Mouse (Mus musculus): ENCODE data around the gene Cfap45.

The Cfap45 gene

GRCm38 (mm10) chr1:172520576-172521440, at the start of gene Cfap45:
Gene Cfap45 (plus strand): TSS chr1:172520801.
- peak; percentile 75 to 78 for DNase-seq (ENCODE audit: low spot score in 2 of 2)

- no peak for DNase-seq (ENCODE audit: low spot score in 2 of 2)
These were observed 47.7 kb upstream of the Cfap45 start for GRCm38 (mm10) chr1:172472909-172473308.

GRCm38 (mm10) chr1:172474196-172474595, 46.4 kb upstream of the Cfap45 start:
- DNase-seq (ENCODE audit: low spot score in 2 of 2) = no peak

DNA sequence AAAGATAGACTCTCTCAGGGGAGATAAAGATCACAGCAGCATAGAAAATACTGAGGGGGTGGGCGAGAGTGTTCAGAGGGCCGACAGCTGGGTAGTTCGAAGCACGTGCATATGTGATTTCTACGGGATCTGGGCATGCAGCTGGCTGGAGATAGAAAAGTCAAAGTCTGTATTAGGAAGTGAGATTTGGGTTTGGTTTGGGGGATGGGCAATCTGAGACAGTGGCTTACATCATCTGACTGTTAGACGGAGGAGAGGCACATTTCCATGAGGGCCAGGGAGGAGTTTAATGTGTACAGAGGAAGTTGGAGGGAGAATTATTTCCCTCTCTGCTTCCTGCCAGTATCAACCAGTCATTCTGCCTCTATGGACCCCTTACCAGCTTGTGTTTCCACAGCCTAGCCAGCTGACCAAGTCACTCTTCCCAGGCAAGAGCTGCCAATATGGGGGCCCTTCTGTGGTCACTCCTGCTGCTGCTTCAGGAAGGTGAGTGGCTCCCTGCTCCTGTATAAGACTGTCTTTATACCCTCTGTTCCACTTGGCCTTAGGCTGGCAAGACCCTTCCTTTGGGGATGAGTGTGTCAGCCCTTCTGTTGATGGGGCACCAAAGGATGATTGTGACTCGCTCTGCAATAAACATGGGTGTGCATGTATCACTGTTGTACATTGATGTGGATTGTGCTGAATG, 45.4 kb upstream of the Cfap45 start, which contains the start of gene Slamf9:
Gene Slamf9 (plus strand): TSS at position 305 of the 688 bp plus-strand sequence.
- DNase-seq (ENCODE audit: low spot score in 2 of 2) = no peak

GRCm38 (mm10) chr1:172478020-172478419, 42.6 kb upstream of the Cfap45 start:
- DNase-seq (ENCODE audit: low spot score in 2 of 2) = no peak

DNA sequence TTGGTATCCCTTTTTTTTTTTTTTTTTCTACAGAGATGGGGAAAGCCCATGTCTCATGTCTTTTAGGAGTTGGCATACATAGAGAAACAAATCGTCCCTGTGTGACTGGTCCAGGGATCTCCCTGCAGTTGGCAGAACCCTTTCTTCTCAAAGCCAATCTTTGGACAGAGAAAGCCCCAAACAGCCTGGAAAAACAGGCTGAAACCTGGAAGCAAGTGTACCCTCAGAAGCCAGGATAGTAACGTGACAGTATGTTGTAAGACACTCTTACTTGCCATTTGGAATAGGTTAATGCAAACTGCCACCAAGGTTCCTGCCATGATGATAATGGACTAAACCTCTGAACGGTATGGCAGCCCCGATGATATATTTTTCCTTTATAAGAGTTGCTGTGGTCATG, 40.2 kb upstream of the Cfap45 start:
- DNase-seq (ENCODE audit: low spot score in 2 of 2) = no peak

GRCm38 (mm10) chr1:172481111-172481510, 39.5 kb upstream of the Cfap45 start:
- DNase-seq (ENCODE audit: low spot score in 2 of 2) = no peak

DNA sequence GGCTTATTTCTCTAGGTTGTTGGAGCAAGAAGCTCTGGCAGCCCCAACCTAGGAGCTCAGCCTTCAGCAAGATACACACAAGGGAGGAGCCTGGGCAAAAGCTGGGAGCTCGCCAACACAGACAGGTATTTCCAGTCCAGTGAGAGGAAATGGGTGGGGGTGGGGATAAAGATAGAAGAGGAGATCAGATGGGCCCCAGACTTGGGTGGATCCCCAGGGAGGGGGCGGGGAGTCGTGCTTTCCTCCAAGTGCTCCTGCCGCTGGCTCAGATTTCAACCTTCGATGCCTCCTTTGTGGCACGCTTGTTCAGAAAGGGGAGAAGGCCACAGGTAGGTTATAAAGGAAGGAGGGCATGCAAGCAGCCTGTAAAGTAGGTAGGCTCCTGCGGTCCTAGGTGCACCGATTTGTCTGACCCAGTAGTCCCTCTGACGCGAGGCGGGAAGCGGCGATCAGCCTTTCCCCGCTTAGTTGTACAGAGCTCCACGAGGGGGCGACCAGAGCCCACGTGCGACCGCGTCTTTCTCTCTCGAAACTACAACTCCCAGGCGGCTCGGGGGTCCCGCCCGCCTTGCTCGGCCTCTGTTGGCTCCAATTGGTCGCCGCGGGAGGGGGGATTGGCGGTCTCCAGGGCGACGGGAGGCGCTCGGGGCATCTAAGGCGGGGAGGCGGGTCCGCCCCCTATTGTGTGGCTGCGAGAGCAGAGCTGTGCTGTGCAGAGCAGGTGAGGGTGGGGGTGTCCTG, 38.9 kb upstream of the Cfap45 start, which contains the start of gene Igsf9:
Gene Igsf9 (plus strand): TSS at position 249 of the 741 bp plus-strand sequence.
- peak; percentile 92 to 93 for DNase-seq (ENCODE audit: low spot score in 2 of 2)

DNA sequence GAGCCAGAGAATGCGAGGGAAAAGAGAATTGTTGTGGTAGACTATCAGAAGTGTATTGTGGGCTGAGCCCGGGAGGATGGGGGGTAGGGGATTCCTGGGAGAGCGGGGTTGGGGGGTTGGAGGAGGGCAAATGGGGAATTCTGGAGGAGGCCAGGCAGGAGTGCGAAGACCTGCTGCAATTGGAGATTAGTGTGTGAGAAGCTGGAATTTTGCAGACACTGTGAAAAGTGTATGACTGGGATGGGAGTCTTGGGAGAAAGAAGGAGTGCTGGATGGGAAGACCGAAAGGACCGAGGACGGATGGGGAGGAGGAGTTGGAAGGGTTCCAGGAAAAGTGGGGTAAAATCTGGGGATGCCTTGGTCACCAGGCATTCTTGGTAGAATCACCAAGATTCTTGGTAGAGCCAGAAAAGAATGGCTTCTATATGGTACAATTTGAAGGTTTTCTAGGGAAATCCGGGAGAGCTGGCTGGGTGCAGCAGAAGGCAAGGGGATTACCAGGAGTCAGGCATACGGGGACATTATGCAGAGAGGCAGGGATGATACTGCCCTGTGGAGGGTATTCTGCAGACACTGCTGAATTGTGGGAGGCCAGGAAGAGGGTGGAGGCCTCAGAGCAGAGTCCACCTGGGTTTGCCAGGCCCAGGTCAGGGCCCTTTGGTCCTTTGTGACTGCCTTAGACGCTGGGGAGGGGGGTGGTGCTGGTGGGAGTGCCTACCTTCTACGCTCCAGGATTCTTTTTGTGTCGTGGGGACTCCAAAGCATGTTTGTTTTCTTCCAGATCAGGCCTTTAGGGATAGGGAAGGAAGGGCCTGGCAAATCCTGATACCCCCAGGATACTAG, 37.9 kb upstream of the Cfap45 start:
- DNase-seq (ENCODE audit: low spot score in 2 of 2) = no peak

- DNase-seq (ENCODE audit: low spot score in 2 of 2) = no peak
These were observed 37.3 kb upstream of the Cfap45 start for GRCm38 (mm10) chr1:172483361-172483660.

DNA sequence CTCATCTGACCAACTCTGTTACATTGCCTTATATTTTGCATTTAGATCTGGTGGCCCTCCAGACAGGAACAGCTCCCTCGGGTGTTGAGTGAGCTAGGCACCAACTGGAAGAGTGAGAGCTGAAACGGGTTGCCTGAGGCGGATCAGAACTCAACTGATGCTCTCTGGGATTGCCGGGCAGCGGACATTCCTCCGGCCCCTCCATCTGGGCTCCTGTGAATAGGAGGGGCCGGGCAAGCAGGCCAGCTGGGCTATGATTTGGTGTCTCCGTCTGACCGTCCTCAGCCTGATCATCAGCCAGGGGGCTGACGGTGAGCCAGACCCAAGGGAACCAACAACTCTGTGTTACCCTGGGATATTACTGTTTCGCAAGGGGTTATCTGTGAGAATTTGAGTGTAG, 36.4 kb upstream of the Cfap45 start:
- no peak for DNase-seq (ENCODE audit: low spot score in 2 of 2)

- DNase-seq (ENCODE audit: low spot score in 2 of 2) = no peak
These were observed 35.9 kb upstream of the Cfap45 start for GRCm38 (mm10) chr1:172484671-172485070.

DNA sequence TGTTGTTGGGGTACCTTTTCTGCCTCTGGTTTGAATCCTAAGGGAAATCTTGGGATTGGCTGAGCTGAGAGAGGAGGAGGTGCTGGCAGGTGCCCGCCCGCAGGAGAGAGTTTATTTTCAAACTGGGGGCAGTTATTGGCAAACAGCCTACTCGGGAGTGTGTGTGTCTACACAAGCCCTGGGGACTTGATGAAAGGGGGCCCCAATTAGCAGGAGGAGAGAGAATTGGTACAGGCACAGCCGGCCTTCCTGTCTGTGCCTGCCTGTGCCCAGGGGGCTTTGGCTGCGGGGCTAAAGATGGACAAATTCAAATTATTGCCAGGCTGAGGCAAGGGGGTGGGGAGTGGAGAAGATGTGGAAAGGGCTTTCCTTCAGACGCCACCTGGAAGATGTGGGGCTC, 34.8 kb upstream of the Cfap45 start:
- no peak for DNase-seq (ENCODE audit: low spot score in 2 of 2)

DNA sequence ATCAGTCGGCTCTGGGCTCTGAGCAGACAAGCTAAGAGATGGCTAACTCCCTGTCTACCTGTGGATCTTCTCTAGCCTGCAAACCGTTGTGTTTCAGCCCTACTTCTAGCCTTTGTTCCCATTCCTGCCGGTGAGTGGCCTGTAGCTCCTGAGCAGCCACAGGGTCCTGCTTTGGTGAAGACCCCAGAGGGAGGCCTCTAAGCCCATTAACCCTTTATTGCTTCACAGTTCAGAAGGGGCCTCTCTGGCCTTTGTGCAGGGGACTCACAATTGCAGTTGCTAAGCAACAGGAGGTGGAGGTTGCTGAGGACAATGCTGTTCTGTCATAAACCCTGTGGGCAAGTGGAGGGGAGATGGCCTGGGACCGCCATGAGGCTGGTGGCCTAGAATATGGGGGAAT, 34.4 kb upstream of the Cfap45 start:
- DNase-seq (ENCODE audit: low spot score in 2 of 2) = no peak

DNA sequence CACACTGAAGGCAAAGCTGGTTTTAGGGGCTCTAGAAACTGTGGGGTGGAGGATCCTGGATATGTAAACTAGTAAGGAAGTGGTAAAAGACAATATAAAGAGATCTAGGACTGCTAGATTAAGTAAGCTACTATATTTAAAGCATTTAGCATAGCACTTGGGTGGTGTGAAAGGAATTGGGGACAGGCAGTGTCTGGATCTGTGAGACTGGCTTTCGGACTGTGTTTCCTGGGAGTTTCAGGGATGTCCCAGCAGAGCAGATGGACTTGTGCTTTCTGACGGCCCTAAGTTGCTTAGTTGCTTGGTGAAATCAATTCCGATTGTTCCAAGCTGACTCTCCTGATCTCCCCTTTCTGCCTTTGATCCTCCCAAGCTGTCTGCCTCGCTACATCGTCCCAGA, 34.0 kb upstream of the Cfap45 start:
- no peak for DNase-seq (ENCODE audit: low spot score in 2 of 2)

- no peak for DNase-seq (ENCODE audit: low spot score in 2 of 2)
These were observed 32.7 kb upstream of the Cfap45 start for GRCm38 (mm10) chr1:172487859-172488258.

DNA sequence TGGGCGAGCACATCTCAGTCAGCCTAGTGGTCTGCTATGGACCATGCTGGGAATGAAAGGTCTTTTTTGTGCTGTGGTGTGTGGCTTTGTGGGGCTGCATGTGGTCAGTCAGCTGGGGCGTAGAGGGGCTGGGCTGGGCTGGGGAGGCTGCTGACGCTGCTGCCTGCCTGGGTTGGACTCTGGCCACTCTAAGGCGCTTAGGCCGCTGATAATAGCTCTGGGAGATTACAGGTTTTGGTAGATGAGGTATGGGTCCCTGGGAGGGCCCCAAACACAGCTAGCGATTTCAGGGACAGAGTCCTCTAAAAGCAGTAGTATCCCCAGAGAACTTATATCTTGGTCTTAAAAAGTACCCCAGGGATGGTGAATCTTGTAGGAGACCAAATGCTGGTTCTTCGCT, 31.8 kb upstream of the Cfap45 start:
- no peak for DNase-seq (ENCODE audit: low spot score in 2 of 2)

DNA sequence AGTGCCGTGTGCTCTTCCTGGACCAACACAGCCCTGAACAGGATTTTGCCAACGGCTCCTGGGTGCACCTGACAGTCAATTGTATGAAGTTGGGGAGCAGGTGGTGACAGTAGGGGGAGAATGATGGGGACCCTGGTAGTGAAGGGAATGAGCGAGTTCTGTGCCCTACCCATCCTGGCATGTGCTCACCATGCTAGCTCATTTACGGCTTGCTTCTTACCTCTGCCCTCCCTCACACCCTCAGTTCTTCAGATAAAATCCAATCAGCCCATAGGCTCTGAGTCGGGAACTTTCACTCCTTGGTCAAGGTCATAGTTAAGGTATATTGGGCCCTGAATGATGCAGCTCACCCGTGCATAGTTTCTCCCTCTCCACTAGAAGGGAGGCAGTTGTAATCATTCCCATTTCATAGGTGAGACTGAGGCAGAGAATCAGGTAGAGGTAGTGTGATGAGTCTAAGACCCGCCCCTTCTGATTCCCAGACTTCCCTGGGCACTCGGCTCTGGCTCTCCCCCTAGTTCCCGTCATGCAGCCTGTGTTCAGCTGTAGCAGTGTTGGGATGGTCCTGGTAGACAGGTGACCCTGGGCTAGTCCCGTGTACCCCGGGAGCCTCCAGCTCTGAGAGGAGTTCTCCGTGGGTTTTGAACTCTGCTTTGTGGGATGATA, 30.9 kb upstream of the Cfap45 start:
- no peak for DNase-seq (ENCODE audit: low spot score in 2 of 2)

DNA sequence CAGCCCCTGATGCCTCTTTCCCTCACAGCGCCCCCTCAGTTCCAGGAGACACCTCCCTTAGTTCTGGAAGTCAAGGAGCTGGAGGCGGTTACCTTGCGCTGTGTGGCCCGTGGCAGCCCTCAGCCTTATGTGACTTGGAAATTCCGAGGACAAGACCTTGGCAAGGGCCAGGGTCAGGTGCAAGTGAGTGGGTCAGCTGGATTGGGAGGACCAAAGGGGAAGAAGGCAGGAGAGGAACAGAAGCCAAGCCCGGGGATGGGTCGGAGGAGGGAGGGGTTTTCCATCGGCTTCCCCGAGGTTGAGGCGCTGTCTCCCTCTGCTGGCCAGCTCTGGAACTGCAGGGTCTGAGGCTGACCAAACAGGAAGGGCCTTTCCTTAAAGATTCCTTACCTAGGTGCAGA, 30.3 kb upstream of the Cfap45 start:
- DNase-seq (ENCODE audit: low spot score in 2 of 2) = peak; percentile 64 to 79

DNA sequence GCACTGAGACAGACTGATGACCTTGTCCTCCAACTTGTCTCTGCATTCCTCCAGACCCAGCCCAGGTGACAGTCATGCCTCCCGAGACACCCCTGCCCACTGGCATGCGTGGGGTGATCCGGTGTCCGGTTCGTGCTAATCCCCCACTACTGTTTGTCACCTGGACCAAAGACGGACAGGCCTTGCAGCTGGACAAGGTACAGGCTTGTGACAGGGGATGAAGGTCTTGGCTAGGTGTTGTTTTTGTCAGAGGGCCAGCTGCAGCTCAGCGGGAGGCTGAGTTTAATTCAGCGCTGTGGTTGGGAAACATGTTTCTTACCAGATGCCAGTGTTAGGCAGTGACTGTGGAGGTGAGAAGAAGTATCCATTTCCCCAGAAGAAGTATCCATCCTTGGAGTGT, 28.6 kb upstream of the Cfap45 start:
- DNase-seq (ENCODE audit: low spot score in 2 of 2) = no peak

DNA sequence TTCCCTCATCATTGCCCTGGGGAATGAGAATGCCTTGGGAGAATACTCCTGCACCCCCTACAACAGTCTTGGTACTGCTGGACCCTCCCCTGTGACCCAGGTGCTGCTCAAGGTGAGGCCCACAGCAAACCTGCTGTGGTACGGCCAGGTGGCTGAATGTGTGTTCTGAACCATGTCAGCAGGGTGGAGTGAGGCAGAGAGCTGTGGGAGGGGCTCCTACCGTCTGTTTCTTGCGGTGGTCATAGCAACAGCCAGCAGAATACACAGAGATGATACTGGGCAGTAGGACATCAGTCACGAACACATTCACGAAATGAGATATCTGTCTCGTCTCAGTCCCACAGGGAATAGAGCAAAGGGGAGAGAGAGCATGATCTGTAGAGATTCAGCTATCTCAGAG, 27.1 kb upstream of the Cfap45 start:
- no peak for DNase-seq (ENCODE audit: low spot score in 2 of 2)

Measured in right cerebral cortex, postnatal 36 days (tissue).